Mouse (Mus musculus): Measurements from ENCODE around the gene Nebl.

- TF ChIP-seq CTCF (IDR thresholded peaks at IDR 0.05; ENCODE audit: control insufficient read depth, insufficient read depth, insufficient replicate concordance, low read depth, low read length) = no peak
- TF ChIP-seq POLR2A (IDR thresholded peaks at IDR 0.05; ENCODE audit: control insufficient read depth, low read depth, low read length) = no peak
These were observed 1.3 kb downstream of the Nebl start for GRCm38 (mm10) chr2:17729770-17730647.
